ENCODE assay signal across 26 mouse cellular contexts in genomic region chr6:100895183-100895582, GRCm38 (mm10).
"Had no signal": no experiment of that assay in that cellular context is flagged by ENCODE, and none has a peak within 500 bp of the region (broad histone marks: within the 10 kb centered on the region; RNA-seq: fewer than 3 reads in every experiment).

No protein-coding gene starts in this region.

- H3K9ac ChIP-seq: embryonic facial prominence, embryonic 12.5 days; embryonic facial prominence, embryonic 13.5 days; embryonic facial prominence, embryonic 15.5 days; forebrain, embryonic 12.5 days; forebrain, embryonic 13.5 days; forebrain, embryonic 15.5 days; forebrain, postnatal 0 days had no signal

- H3K4me3 ChIP-seq: embryonic facial prominence, embryonic 10.5 days; embryonic facial prominence, embryonic 12.5 days; embryonic facial prominence, embryonic 13.5 days; embryonic facial prominence, embryonic 15.5 days; erythroblast, embryonic 14.5 days; forebrain, embryonic 10.5 days; forebrain, embryonic 12.5 days; forebrain, embryonic 13.5 days; forebrain, embryonic 15.5 days; gastrocnemius, adult 2 months; heart, adult 2 months; heart, embryonic 10.5 days had no signal

- DNase-seq: cerebellum, adult 9-10 months; cerebellum, adult 9-11 months; cerebellum, postnatal 36 days; embryo, embryonic 11 days; forebrain, postnatal 0 days; gastrocnemius, adult 2 months; gastrocnemius, postnatal 10 days; gastrocnemius, postnatal 14 days; gastrocnemius, postnatal 25 days; gastrocnemius, postnatal 36 days; heart, adult 11 months; heart, adult 18-20 months; heart, adult 2 months had no signal

- H3K27ac ChIP-seq: embryonic facial prominence, embryonic 10.5 days; embryonic facial prominence, embryonic 12.5 days; embryonic facial prominence, embryonic 13.5 days; embryonic facial prominence, embryonic 15.5 days; forebrain, embryonic 10.5 days; forebrain, embryonic 12.5 days; forebrain, embryonic 13.5 days; forebrain, embryonic 15.5 days; gastrocnemius, adult 2 months; heart, adult 2 months; heart, embryonic 10.5 days had no signal

- H3K4me2 ChIP-seq: embryonic facial prominence, embryonic 12.5 days; embryonic facial prominence, embryonic 13.5 days; embryonic facial prominence, embryonic 15.5 days; forebrain, embryonic 12.5 days; forebrain, embryonic 13.5 days; forebrain, embryonic 15.5 days; heart, embryonic 11.5 days had no signal

- H3K27me3 ChIP-seq: embryonic facial prominence, embryonic 12.5 days; embryonic facial prominence, embryonic 13.5 days; embryonic facial prominence, embryonic 15.5 days; forebrain, embryonic 13.5 days; forebrain, embryonic 15.5 days had no signal

- H3K9me3 ChIP-seq: embryonic facial prominence, embryonic 10.5 days; embryonic facial prominence, embryonic 12.5 days; embryonic facial prominence, embryonic 13.5 days; embryonic facial prominence, embryonic 15.5 days; forebrain, embryonic 10.5 days; forebrain, embryonic 12.5 days; forebrain, embryonic 13.5 days; forebrain, embryonic 15.5 days; heart, embryonic 10.5 days had no signal

- ATAC-seq: forebrain, embryonic 13.5 days; forebrain, embryonic 14.5 days; forebrain, embryonic 15.5 days; forebrain, embryonic 16.5 days; forebrain, postnatal 0 days had no signal

- H3K36me3 ChIP-seq: embryonic facial prominence, embryonic 10.5 days; embryonic facial prominence, embryonic 12.5 days; embryonic facial prominence, embryonic 13.5 days; embryonic facial prominence, embryonic 15.5 days; forebrain, embryonic 10.5 days; forebrain, embryonic 12.5 days; forebrain, embryonic 15.5 days; heart, embryonic 10.5 days had no signal

- H3K4me1 ChIP-seq: embryonic facial prominence, embryonic 10.5 days; embryonic facial prominence, embryonic 12.5 days; embryonic facial prominence, embryonic 13.5 days; forebrain, embryonic 10.5 days; forebrain, embryonic 12.5 days had no signal
